Mouse (Mus musculus): ENCODE measurements around the gene Cdiptos. TPM values are rescaled to one million over a fixed set of nuclear protein-coding genes. Genes with fewer than 3 reads are reported as not detected.

Cdiptos gene
- polyA plus RNA-seq, 1 experiment from 2014 or later, result 0.98 TPM

DNA sequence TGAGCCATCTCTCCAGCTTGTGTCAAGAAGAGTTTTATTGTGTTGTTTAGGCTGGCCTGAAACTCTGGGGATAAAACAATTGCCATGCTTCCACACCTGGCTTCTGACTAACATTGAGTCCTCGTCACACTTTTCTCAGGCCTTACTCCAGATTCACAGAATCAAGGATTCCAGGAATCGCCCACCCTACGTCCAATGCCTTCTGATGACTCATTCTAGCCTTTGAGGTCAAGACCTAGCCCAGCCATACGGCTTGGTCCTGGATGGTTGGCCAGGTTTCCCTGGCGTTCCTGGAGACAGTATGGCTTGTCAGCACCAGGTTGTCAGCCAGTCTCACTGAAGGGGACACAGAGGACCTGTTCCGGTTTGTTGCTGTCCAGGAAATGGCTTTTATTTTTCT lies 36.5 kb upstream of the Cdiptos start:
- Histone ChIP-seq H3K27ac (no peak overlapping the region), H3K27me3 (replicated peaks) (no peaks in the 10 kb centered on the region), H3K4me2 (replicated peaks) (no peak overlapping the region), H3K9me3 (no peaks in the 10 kb centered on the region), H3K4me3 (replicated peaks) (no peak overlapping the region), H3K4me1 (replicated peaks) (peaks cover 39% of the 10 kb centered on the region), H3K36me3 (peaks cover 9% of the 10 kb centered on the region; the same call in 1 of the 2 replicates), H3K9ac (no peak overlapping the region)
- WGBS, result 87% methylated on average over 6 of the region's 6 CpGs
- no peak for ATAC-seq

DNA sequence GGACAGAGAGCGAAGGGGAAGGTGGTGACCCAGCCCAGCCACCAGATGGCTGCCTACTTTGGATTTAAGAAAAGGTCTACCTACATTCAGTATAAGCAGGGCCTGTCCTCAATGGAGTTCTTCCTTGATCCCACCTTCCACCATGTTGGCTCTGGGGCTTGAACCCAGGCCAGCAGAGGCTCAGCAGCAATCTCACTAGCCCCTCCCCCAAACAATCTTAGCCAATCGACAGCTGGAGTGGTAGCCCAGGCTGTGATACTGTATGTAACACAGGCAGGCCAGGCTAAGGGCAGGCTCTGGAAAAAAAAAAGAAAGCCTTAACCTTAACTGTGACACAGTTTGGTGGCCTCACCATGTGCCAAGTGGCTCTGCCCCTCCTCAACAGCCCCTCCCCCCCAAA lies 35.8 kb upstream of the Cdiptos start:
- Histone ChIP-seq H3K27ac (peak overlapping the region; percentile 7; the same call in 1 of the 2 replicates), H3K36me3 (peaks cover 9% of the 10 kb centered on the region; the same call in 1 of the 2 replicates), H3K4me3 (replicated peaks) (no peak overlapping the region), H3K9ac (no peak overlapping the region), H3K9me3 (no peaks in the 10 kb centered on the region), H3K4me1 (replicated peaks) (peaks cover 39% of the 10 kb centered on the region), H3K4me2 (replicated peaks) (no peak overlapping the region; the same call in 1 of the 2 replicates), H3K27me3 (replicated peaks) (no peaks in the 10 kb centered on the region)
- no peak for ATAC-seq
- 75% methylated on average over 2 of the region's 2 CpGs for WGBS

GRCm38 (mm10) chr7:127011051-127011450 lies 35.2 kb upstream of the Cdiptos start:
- WGBS, result 98% methylated on average over 2 of the region's 2 CpGs
- H3K9me3 ChIP-seq, result no peaks in the 10 kb centered on the region
- H3K27me3 ChIP-seq (replicated peaks), result no peaks in the 10 kb centered on the region
- peaks cover 39% of the 10 kb centered on the region for H3K4me1 ChIP-seq (replicated peaks)
- no peak for ATAC-seq
- 0 out of 2 replicates have a peak overlapping the region, but pooled peaks have one; percentile 7 for H3K27ac ChIP-seq
- no peak overlapping the region; the same call in 1 of the 2 replicates for H3K4me2 ChIP-seq (replicated peaks)
- H3K36me3 ChIP-seq, result peaks cover 9% of the 10 kb centered on the region; the same call in 1 of the 2 replicates
- H3K4me3 ChIP-seq (replicated peaks), result no peak overlapping the region
- no peak overlapping the region for H3K9ac ChIP-seq

DNA sequence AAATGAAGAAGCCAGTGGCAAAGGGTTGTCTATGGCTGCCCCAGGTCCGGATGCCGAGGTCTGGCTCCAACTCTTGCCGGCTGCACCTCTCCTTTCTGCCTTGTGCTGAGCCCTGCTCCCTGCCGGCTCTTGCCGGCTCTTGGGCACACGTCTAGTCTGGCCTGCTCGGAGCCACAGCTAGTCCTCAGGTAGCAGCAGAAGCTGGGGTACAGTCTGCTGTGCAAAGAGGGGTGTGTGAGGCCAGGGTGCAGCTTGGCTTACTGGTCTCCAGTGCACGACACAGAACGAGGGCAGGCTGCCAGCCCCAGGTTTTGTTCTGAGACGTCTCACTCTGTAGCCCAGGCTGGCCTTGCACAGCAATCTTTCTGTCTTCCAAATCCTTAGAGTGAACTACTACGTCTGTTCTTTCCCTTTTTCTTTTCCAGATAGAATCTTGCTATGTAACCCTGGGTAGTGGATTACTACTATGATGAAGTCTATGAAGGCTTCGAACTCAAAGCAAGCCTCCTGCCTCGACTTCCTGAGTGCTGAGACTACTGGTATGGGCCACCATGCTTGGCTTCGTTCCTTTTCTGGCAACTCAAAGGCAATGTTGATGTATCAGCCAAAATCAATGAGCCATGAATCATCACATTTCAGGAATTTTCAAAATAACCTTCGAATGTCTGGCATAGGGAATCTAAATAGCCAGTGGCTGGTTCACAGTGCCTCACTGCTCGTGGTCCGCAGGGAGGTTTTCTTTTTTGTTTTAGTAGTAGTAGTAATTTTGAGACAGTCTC lies 33.6 kb upstream of the Cdiptos start:
- Histone ChIP-seq H3K4me2 (replicated peaks) (peak overlapping the region; percentile 10; the same call in 1 of the 2 replicates), H3K9ac (peak overlapping the region; percentile 18)
- ATAC-seq, result 0 out of 2 replicates have a peak, but pooled peaks have one; percentile 3

GRCm38 (mm10) chr7:127008239-127009019 lies 32.5 kb upstream of the Cdiptos start:
- H3K4me2 ChIP-seq (replicated peaks), result peak overlapping the region; percentile 41

More for the DNA sequence above, 33.6 kb upstream of the Cdiptos start:
- 78% methylated on average over 17 of the region's 17 CpGs for WGBS
- Histone ChIP-seq H3K4me1 (replicated peaks) (peaks cover 26% of the 10 kb centered on the region), H3K27me3 (replicated peaks) (no peaks in the 10 kb centered on the region), H3K36me3 (0 out of 2 replicates have a peak, but pooled peaks cover 3% of the 10 kb centered on the region), H3K4me3 (replicated peaks) (no peak overlapping the region), H3K9me3 (no peaks in the 10 kb centered on the region), H3K27ac (peak overlapping the region; percentile 93)

GRCm38 (mm10) chr7:127007313-127008024 lies 31.6 kb upstream of the Cdiptos start:
- Histone ChIP-seq H3K4me2 (replicated peaks) (no peak overlapping the region), H3K4me3 (replicated peaks) (no peak overlapping the region), H3K27ac (peak overlapping the region; percentile 93), H3K4me1 (replicated peaks) (peaks cover 23% of the 10 kb centered on the region), H3K9ac (no peak overlapping the region; the same call in 1 of the 2 replicates), H3K27me3 (replicated peaks) (no peaks in the 10 kb centered on the region), H3K9me3 (no peaks in the 10 kb centered on the region), H3K36me3 (no peaks in the 10 kb centered on the region)
- 84% methylated on average over 6 of the region's 6 CpGs for WGBS
- ATAC-seq, result no peak

More at GRCm38 (mm10) chr7:127008239-127009019, 32.5 kb upstream of the Cdiptos start:
- peak; percentile 97 for ATAC-seq
- peak overlapping the region; percentile 18 for H3K9ac ChIP-seq
- WGBS, result 37% methylated on average over 9 of the region's 9 CpGs
- H3K27me3 ChIP-seq (replicated peaks), result no peaks in the 10 kb centered on the region
- no peak overlapping the region for H3K4me3 ChIP-seq (replicated peaks)
- H3K27ac ChIP-seq, result peak overlapping the region; percentile 93
- no peaks in the 10 kb centered on the region for H3K9me3 ChIP-seq
- H3K36me3 ChIP-seq, result 0 out of 2 replicates have a peak, but pooled peaks cover 3% of the 10 kb centered on the region
- peaks cover 23% of the 10 kb centered on the region for H3K4me1 ChIP-seq (replicated peaks)

DNA sequence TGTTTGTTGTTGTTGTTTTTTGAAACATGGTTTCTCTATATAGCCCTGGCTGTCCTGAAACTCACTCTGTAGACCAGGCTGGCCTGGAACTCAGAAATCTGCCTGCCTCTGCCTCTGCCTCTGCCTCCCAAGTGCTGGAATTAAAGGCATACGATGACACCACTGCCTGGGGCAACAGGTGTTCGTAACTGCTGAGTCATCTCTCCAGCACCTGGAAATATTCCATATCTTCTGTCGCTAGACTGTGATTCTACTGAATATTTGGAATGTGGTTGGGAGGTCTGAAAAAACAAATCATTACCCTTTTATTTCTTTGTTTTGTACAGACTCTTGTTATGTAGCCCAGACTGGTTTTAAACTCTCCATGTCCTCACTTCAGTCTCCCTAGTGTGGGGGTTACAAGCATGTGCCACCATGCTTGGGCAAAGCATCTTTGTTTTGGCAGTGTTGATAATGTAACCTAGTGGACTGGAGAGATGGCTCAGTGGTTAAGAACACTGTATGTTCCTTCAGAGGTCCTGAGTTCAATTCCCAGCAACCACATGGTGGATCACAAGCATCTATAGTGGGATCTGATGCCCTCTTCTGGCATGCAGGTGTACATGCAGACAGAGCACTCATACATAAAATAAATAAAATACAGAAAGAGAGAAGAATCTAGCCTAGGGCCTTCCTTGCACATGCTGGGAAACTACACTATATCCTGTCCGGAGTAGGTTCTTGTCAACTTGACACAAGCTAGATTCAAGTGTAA lies 28.4 kb upstream of the Cdiptos start:
- Histone ChIP-seq H3K4me1 (replicated peaks) (peaks cover 20% of the 10 kb centered on the region), H3K4me2 (replicated peaks) (no peak overlapping the region), H3K27ac (no peak overlapping the region), H3K9me3 (no peaks in the 10 kb centered on the region), H3K27me3 (replicated peaks) (no peaks in the 10 kb centered on the region), H3K9ac (no peak overlapping the region), H3K36me3 (no peaks in the 10 kb centered on the region), H3K4me3 (replicated peaks) (no peak overlapping the region)
- no peak for ATAC-seq
- 79% methylated on average over 4 of the region's 4 CpGs for WGBS

DNA sequence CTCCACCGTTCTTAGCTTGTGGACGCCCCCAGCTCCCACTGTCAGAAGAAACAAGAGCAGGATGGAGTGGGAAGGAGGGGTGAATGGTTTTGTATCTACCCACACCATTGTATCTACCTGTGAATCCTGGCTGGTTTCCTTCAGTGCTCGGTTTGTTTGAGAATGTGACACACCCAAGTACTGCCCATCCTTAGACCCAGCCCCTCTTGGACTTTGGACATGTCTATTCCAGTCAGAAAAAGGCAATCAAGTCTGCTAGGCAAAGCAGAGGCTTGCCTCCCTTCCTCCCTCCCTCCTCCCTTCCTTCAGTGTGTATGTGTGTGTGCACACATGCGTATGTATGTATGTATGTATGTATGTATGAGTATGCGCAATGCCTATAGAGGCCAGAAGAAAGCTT lies 27.7 kb upstream of the Cdiptos start:
- H3K4me1 ChIP-seq (replicated peaks), result peaks cover 14% of the 10 kb centered on the region
- no peak overlapping the region for H3K4me3 ChIP-seq (replicated peaks)
- no peaks in the 10 kb centered on the region for H3K36me3 ChIP-seq
- H3K27me3 ChIP-seq (replicated peaks), result no peaks in the 10 kb centered on the region
- peak overlapping the region; percentile 41 for H3K4me2 ChIP-seq (replicated peaks)
- no peak overlapping the region for H3K9ac ChIP-seq
- WGBS, result 75% methylated on average over 5 of the region's 5 CpGs
- peak; percentile 84 for ATAC-seq
- H3K27ac ChIP-seq, result 0 out of 2 replicates have a peak overlapping the region, but pooled peaks have one; percentile 56
- H3K9me3 ChIP-seq, result no peaks in the 10 kb centered on the region

- WGBS, result 78% methylated on average over 10 of the region's 10 CpGs
- no peak for ATAC-seq
- Histone ChIP-seq H3K4me3 (replicated peaks) (no peak overlapping the region), H3K9me3 (no peaks in the 10 kb centered on the region), H3K27ac (no peak overlapping the region), H3K4me1 (replicated peaks) (0 out of 2 replicates have a peak, but pooled peaks cover 4% of the 10 kb centered on the region), H3K9ac (no peak overlapping the region), H3K4me2 (replicated peaks) (no peak overlapping the region), H3K27me3 (replicated peaks) (no peaks in the 10 kb centered on the region), H3K36me3 (peaks cover 3% of the 10 kb centered on the region)
Observed at GRCm38 (mm10) chr7:126999568-126999967, 23.7 kb upstream of the Cdiptos start.

DNA sequence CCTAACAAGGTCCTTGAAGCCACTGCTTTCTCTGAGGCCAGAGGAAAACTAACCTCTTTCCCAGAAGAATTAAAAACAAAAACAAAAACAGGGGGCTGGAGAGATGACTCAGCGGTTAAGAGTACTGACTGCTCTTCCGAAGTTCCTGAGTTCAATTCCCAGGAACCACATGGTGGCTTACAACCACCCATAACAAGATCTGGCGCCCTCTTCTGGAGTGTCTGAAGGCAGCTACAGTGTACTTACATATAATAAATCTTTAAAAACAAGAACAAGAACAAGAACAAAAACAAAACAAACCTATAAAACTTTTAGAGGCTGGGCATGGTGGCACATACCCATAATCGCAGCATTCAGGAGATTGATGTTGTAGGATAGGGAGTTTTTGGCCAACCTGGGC lies 20.6 kb upstream of the Cdiptos start:
- Histone ChIP-seq H3K4me1 (replicated peaks) (no peaks in the 10 kb centered on the region), H3K9me3 (no peaks in the 10 kb centered on the region), H3K27ac (no peak overlapping the region), H3K4me2 (replicated peaks) (no peak overlapping the region), H3K4me3 (replicated peaks) (no peak overlapping the region), H3K27me3 (replicated peaks) (no peaks in the 10 kb centered on the region), H3K36me3 (peaks cover 3% of the 10 kb centered on the region), H3K9ac (no peak overlapping the region)
- no peak for ATAC-seq
- 83% methylated on average over 4 of the region's 4 CpGs for WGBS

DNA sequence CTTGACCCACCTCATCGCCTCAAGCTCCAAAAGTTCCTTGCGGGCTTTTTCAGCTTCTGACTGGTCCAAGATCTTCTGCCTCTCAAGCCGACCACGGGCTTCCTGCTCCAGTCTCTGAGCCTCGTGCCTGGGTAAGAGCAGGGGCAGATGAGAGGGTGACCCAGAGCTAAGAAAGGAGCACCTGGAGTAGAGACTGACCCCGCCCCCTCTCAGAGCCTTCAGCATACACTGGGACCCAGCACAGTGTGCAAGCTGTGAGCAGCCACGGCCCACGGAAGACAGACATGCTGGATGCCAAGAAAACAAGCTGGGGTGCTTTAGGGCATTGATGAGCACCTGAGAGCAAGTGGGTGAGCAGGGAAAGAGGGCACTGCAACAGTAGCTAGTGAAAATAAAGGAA lies 12.9 kb upstream of the Cdiptos start:
- Histone ChIP-seq H3K27me3 (replicated peaks) (no peaks in the 10 kb centered on the region), H3K4me2 (replicated peaks) (no peak overlapping the region), H3K4me3 (replicated peaks) (no peak overlapping the region), H3K9me3 (no peaks in the 10 kb centered on the region), H3K27ac (no peak overlapping the region), H3K36me3 (no peaks in the 10 kb centered on the region), H3K9ac (no peak overlapping the region), H3K4me1 (replicated peaks) (no peaks in the 10 kb centered on the region)
- WGBS, result 73% methylated on average over 8 of the region's 8 CpGs
- no peak for ATAC-seq
